Mouse (Mus musculus) forebrain, postnatal 0 days (tissue): ENCODE measurements around the gene Dnaja4. TPM values are rescaled to one million over a fixed set of nuclear protein-coding genes. Genes with fewer than 3 reads are reported as not detected.

Experiments
- ATAC-seq: fragments of 200-750 bp; cut with Nextera tagmentation; 2 replicates; pipeline ENCODE4 v1.8.0; 2017; ENCODE audit warnings: mild to moderate bottlenecking, moderate library complexity
- DNase-seq: peaks from one replicate; pipeline ENCODE4 v3.0.0-alpha.2; 2015
- H3K27ac ChIP-seq: fragments of 300-500 bp; sonication (generic); 2 replicates; pipeline ENCODE4 v1.5.1; 2014; ENCODE audit warnings: low read depth, mild to moderate bottlenecking, antibody characterized with exemption, low read length, moderate library complexity, mixed read lengths
- H3K27me3 ChIP-seq: fragments of 300-500 bp; sonication (generic); 2 replicates; pipeline ENCODE4 v1.6.1; 2014; ENCODE audit warnings: mild to moderate bottlenecking, low read length, mixed read lengths; ENCODE audit not compliant: insufficient read depth
- H3K36me3 ChIP-seq: fragments of 300-500 bp; sonication (generic); 2 replicates; pipeline ENCODE4 v1.6.1; 2014; ENCODE audit warnings: mild to moderate bottlenecking, moderate library complexity; ENCODE audit not compliant: insufficient read depth
- H3K4me1 ChIP-seq: fragments of 300-500 bp; sonication (generic); 2 replicates; pipeline ENCODE4 v1.6.1; 2014; ENCODE audit warnings: antibody characterized with exemption; ENCODE audit not compliant: insufficient read depth
- H3K4me2 ChIP-seq: fragments of 300-500 bp; sonication (generic); 2 replicates; pipeline ENCODE4 v1.6.1; 2014; ENCODE audit warnings: low read depth, mild to moderate bottlenecking, moderate library complexity
- H3K4me3 ChIP-seq: fragments of 300-500 bp; sonication (generic); 2 replicates; pipeline ENCODE4 v1.5.1; 2014; ENCODE audit warnings: low read depth, low read length, mixed read lengths
- H3K9ac ChIP-seq: fragments of 300-500 bp; sonication (generic); 2 replicates; pipeline ENCODE4 v1.6.1; 2014; ENCODE audit warnings: mild to moderate bottlenecking
- H3K9me3 ChIP-seq: fragments of 300-500 bp; sonication (generic); 2 replicates; pipeline ENCODE4 v1.6.1; 2016; ENCODE audit warnings: low read length
- CTCF ChIP-seq: sonication (generic); IDR thresholded peaks from 2 replicates; pipeline ENCODE4 v1.5.1; 2016; ENCODE audit warnings: antibody characterized with exemption, control low read depth, low read depth
- WGBS: fragments of 180-500 bp; shearing (Covaris S2); extraction: QIAGEN DNeasy Blood & Tissue Kit; methylation state at CpG from one replicate; pipeline ENCODE4 v1.1.7; 2014; 5-methylcytosine and 5-hydroxymethylcytosine counted together
- polyA plus RNA-seq: library from polyadenylated mRNA; unstranded; fragments of >200 nt; fragmentation: Nextera tagmentation; extraction: Ambion mirVana; gene quantifications from 2 replicates; pipeline ENCODE4 v1.2.1, GENCODE M21; 2015
- total RNA-seq: library from RNA; depleted of rRNA; stranded (reverse); fragments of >200 nt; gene quantifications from 2 replicates; pipeline ENCODE4 v1.2.3, GENCODE M21; 2014

Gene Dnaja4
- total and polyA plus RNA-seq, 2 experiments from 2014 or later = 7.2 to 8.9 TPM

- no peak for ATAC-seq
- H3K27me3 ChIP-seq = no peaks in the 10 kb centered on the region
These were observed 34.3 kb upstream of the Dnaja4 start for GRCm38 (mm10) chr9:54664358-54664757.

GRCm38 (mm10) chr9:54666116-54666515 lies 32.6 kb upstream of the Dnaja4 start:
- no peak overlapping the region for H3K4me3 ChIP-seq
- 93% methylated on average over 3 of the region's 3 CpGs for WGBS

More at GRCm38 (mm10) chr9:54664358-54664757, 34.3 kb upstream of the Dnaja4 start:
- no peaks in the 10 kb centered on the region for H3K9me3 ChIP-seq
- H3K4me3 ChIP-seq = no peak overlapping the region
- peaks cover 10% of the 10 kb centered on the region; the same call in 1 of the 2 replicates for H3K4me1 ChIP-seq
- no peak for TF ChIP-seq CTCF
- no peak overlapping the region for H3K27ac ChIP-seq
- peak; percentile 13 for DNase-seq
- H3K4me2 ChIP-seq = no peak overlapping the region
- H3K36me3 ChIP-seq = no peaks in the 10 kb centered on the region
- no peak overlapping the region for H3K9ac ChIP-seq
- WGBS = 64% methylated on average over 9 of the region's 9 CpGs

GRCm38 (mm10) chr9:54668455-54668854 lies 30.2 kb upstream of the Dnaja4 start:
- Histone ChIP-seq H3K4me2 (no peak overlapping the region), H3K9ac (no peak overlapping the region), H3K4me3 (no peak overlapping the region), H3K27ac (no peak overlapping the region), H3K4me1 (no peaks in the 10 kb centered on the region), H3K27me3 (no peaks in the 10 kb centered on the region), H3K36me3 (no peaks in the 10 kb centered on the region), H3K9me3 (no peaks in the 10 kb centered on the region)
- 42% methylated on average over 4 of the region's 4 CpGs for WGBS
- ATAC-seq = peak; percentile 91
- peak; percentile 73 for DNase-seq
- TF ChIP-seq CTCF = no peak

More at GRCm38 (mm10) chr9:54666116-54666515, 32.6 kb upstream of the Dnaja4 start:
- no peak for TF ChIP-seq CTCF
- no peak for ATAC-seq
- peaks cover 10% of the 10 kb centered on the region; the same call in 1 of the 2 replicates for H3K4me1 ChIP-seq
- H3K9me3 ChIP-seq = no peaks in the 10 kb centered on the region
- no peak overlapping the region for H3K4me2 ChIP-seq
- no peak for DNase-seq
- H3K36me3 ChIP-seq = no peaks in the 10 kb centered on the region
- H3K27ac ChIP-seq = no peak overlapping the region
- no peaks in the 10 kb centered on the region for H3K27me3 ChIP-seq
- no peak overlapping the region for H3K9ac ChIP-seq

- 82% methylated on average over 3 of the region's 3 CpGs for WGBS
- no peak for ATAC-seq
- H3K9ac ChIP-seq = no peak overlapping the region
- no peaks in the 10 kb centered on the region for H3K27me3 ChIP-seq
- no peak overlapping the region for H3K4me3 ChIP-seq
- no peak for DNase-seq
- TF ChIP-seq CTCF = no peak
- no peaks in the 10 kb centered on the region for H3K36me3 ChIP-seq
- no peaks in the 10 kb centered on the region for H3K4me1 ChIP-seq
- H3K9me3 ChIP-seq = no peaks in the 10 kb centered on the region
- no peak overlapping the region for H3K4me2 ChIP-seq
- no peak overlapping the region for H3K27ac ChIP-seq
These were observed 26.7 kb upstream of the Dnaja4 start for GRCm38 (mm10) chr9:54671962-54672361.

GRCm38 (mm10) chr9:54673887-54674286 lies 24.8 kb upstream of the Dnaja4 start:
- 88% methylated on average over 13 of the region's 13 CpGs for WGBS
- no peaks in the 10 kb centered on the region for H3K9me3 ChIP-seq

GRCm38 (mm10) chr9:54676531-54676986 lies 22.1 kb upstream of the Dnaja4 start:
- no peaks in the 10 kb centered on the region for H3K36me3 ChIP-seq
- 0 out of 2 replicates have a peak overlapping the region, but pooled peaks have one; percentile 17 for H3K4me3 ChIP-seq
- no peaks in the 10 kb centered on the region for H3K27me3 ChIP-seq
- no peaks in the 10 kb centered on the region for H3K4me1 ChIP-seq
- DNase-seq = peak; percentile 86
- no peaks in the 10 kb centered on the region for H3K9me3 ChIP-seq
- WGBS = 2% methylated on average over 14 of the region's 14 CpGs
- peak overlapping the region; percentile 51 for H3K4me2 ChIP-seq
- TF ChIP-seq CTCF = peak; percentile 90
- ATAC-seq = peak; percentile 83
- H3K9ac ChIP-seq = peak overlapping the region; percentile 37
- H3K27ac ChIP-seq = no peak overlapping the region

More at GRCm38 (mm10) chr9:54673887-54674286, 24.8 kb upstream of the Dnaja4 start:
- no peaks in the 10 kb centered on the region for H3K36me3 ChIP-seq
- no peak overlapping the region for H3K4me3 ChIP-seq
- ATAC-seq (no peak), DNase-seq (no peak)
- H3K9ac ChIP-seq = no peak overlapping the region
- TF ChIP-seq CTCF = no peak
- H3K27me3 ChIP-seq = no peaks in the 10 kb centered on the region
- no peak overlapping the region for H3K4me2 ChIP-seq
- H3K4me1 ChIP-seq = no peaks in the 10 kb centered on the region
- H3K27ac ChIP-seq = no peak overlapping the region

GRCm38 (mm10) chr9:54682846-54683245 lies 15.8 kb upstream of the Dnaja4 start:
- 59% methylated on average over 4 of the region's 4 CpGs for whole genome bisulfite sequencing
- H3K27me3 ChIP-seq = no peaks in the 10 kb centered on the region
- no peak for DNase-seq
- H3K4me3 ChIP-seq = no peak overlapping the region
- no peaks in the 10 kb centered on the region for H3K4me1 ChIP-seq
- no peaks in the 10 kb centered on the region for H3K36me3 ChIP-seq
- H3K9me3 ChIP-seq = no peaks in the 10 kb centered on the region
- no peak overlapping the region for H3K9ac ChIP-seq
- no peak overlapping the region for H3K27ac ChIP-seq
- no peak overlapping the region for H3K4me2 ChIP-seq
- no peak for TF ChIP-seq CTCF
- no peak for ATAC-seq
